Mouse (Mus musculus) C2C12 (cell line): ENCODE measurements around the gene Fut4.

Experiments
- CEBPB ChIP-seq: IDR thresholded peaks from one replicate; pipeline ENCODE4 v1.6.1; 2011; ENCODE audit warnings: low read depth, mild to moderate bottlenecking, control low read depth, moderate library complexity
- CTCF ChIP-seq: IDR thresholded peaks from one replicate; pipeline ENCODE4 v1.5.1; 2011; ENCODE audit not compliant: control insufficient read depth, insufficient read depth, insufficient read length
- FOSL1 ChIP-seq: IDR thresholded peaks from one replicate; pipeline ENCODE4 v1.8.0; 2011; ENCODE audit warnings: mild to moderate bottlenecking, low read length; ENCODE audit not compliant: poor library complexity, insufficient read depth, severe bottlenecking
- MAX ChIP-seq: IDR thresholded peaks from one replicate; pipeline ENCODE4 v1.6.1; 2011; ENCODE audit warnings: mild to moderate bottlenecking, control low read depth
- MYOD1 ChIP-seq: IDR thresholded peaks from one replicate; pipeline ENCODE4 v1.6.1; 2011; ENCODE audit warnings: low read depth; ENCODE audit not compliant: control insufficient read depth, insufficient read length
- MYOG ChIP-seq: IDR thresholded peaks from one replicate; pipeline ENCODE4 v1.6.1; 2011; ENCODE audit not compliant: control insufficient read depth, insufficient read length; ENCODE audit errors: extremely low read depth
- USF1 ChIP-seq: IDR thresholded peaks from one replicate; pipeline ENCODE4 v1.6.1; 2011; ENCODE audit warnings: low read depth, mild to moderate bottlenecking, control low read depth, moderate library complexity

DNA sequence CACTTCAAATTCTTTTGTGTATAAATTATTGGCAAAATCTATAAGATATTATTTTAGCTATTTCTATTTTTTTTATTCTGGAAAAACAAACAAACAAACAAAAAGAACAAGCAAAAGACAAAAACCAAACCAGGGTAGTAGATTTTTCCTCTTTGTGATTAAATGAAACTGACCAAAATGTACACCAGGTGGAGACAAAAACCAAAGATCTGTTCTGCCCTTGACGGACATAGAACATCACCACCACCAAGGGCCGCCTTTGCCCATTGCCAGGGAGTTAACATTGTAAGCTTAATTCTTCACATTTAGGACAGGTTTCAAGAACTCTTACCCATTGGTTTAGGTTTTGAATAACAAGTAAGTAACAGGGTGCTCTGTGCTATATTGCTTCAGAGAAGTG, 21.6 kb upstream of the Fut4 start:
- TF ChIP-seq MYOD1 (no peak), CTCF (no peak), MAX (no peak), USF1 (no peak), CEBPB (no peak), MYOG (no peak), FOSL1 (no peak)
